Mouse (Mus musculus): Measurements from ENCODE around the gene Cacng1. TPM values are rescaled to one million over a fixed set of nuclear protein-coding genes. Genes with fewer than 3 reads are reported as not detected.

Cacng1 gene
- total and polyA plus RNA-seq, 3 experiments, result 0.04 TPM; not detected in 2

DNA sequence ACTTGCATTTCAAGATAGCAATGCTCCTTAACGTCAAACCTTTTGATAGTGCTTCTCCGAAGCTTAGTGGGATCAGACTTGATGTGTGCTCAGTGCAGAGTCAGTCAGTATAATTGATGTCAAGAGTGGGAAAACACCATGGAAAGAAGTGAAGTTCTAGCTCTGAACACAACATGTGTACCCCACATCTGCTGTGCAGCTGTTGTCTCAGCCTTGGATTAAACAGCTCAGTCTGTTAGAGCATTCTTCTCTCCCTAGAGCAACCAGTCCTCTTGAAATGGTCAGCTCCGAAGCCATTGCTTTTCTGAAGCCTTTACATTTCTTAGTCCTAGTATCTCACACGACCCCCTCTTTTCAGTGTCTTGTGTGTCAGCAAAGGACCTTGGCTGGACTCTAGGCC is 47.3 kb downstream of the Cacng1 start:
- Histone ChIP-seq H3K27me3 (ENCODE audit: insufficient read depth, low read length) (no peaks in the 10 kb centered on the region), H3K36me3 (replicated peaks) (peaks cover 94% of the 10 kb centered on the region), H3K9me3 (replicated peaks) (no peaks in the 10 kb centered on the region), H3K4me3 (ENCODE audit: low read depth, low read length) (no peak overlapping the region), H3K4me1 (ENCODE audit: insufficient read depth, low read depth, low read length) (peaks cover 6% of the 10 kb centered on the region)
- ATAC-seq (ENCODE audit: extremely low read depth, insufficient number of reproducible peaks, low FRiP score, poor library complexity, severe bottlenecking) (no peak), DNase-seq (ENCODE audit: low spot score) (no peak)
- TF ChIP-seq POLR2AphosphoS5 (IDR thresholded peaks at IDR 0.05; ENCODE audit: insufficient replicate concordance, low read depth, low read length) (no peak), GATA2 (IDR thresholded peaks at IDR 0.05; ENCODE audit: borderline replicate concordance, low read depth, low read length) (no peak), CTCF (IDR thresholded peaks at IDR 0.05; ENCODE audit: low read depth, low read length) (no peak), GATA1 (IDR thresholded peaks at IDR 0.05; ENCODE audit: borderline replicate concordance, low read length) (no peak), TAL1 (conservative IDR thresholded peaks at IDR 0.05; ENCODE audit: low read depth, low read length) (no peak)

DNA sequence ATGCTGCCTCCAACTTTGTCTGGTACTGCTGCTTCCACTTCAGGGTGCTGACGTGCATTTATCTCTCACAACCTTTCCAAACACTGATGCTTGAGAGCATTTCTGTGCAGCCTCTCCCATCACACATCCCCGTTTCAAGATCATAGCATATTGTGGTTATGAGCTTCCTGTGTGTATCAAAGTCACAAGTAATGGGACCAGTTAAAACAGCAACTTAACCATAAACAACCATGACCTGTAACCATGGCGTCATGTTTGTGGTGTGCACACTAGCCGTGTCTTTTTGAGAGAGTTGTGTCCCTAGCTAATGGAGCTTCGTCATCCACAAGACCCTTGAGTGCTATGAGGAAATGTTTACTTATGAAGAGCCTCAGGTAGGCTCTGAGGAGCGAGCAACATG is 48.1 kb downstream of the Cacng1 start:
- H3K4me1 ChIP-seq (ENCODE audit: insufficient read depth, low read depth, low read length), result peaks cover 4% of the 10 kb centered on the region
- no peak for DNase-seq (ENCODE audit: low spot score)
- H3K4me3 ChIP-seq (ENCODE audit: low read depth, low read length), result no peak overlapping the region
- no peaks in the 10 kb centered on the region for H3K9me3 ChIP-seq (replicated peaks)
- no peaks in the 10 kb centered on the region for H3K27me3 ChIP-seq (ENCODE audit: insufficient read depth, low read length)
- peaks cover 94% of the 10 kb centered on the region for H3K36me3 ChIP-seq (replicated peaks)
- no peak for ATAC-seq (ENCODE audit: extremely low read depth, insufficient number of reproducible peaks, low FRiP score, poor library complexity, severe bottlenecking)
- TF ChIP-seq GATA1 (IDR thresholded peaks at IDR 0.05; ENCODE audit: borderline replicate concordance, low read length), result no peak
- TF ChIP-seq POLR2AphosphoS5 (IDR thresholded peaks at IDR 0.05; ENCODE audit: insufficient replicate concordance, low read depth, low read length), result no peak
- TF ChIP-seq TAL1 (conservative IDR thresholded peaks at IDR 0.05; ENCODE audit: low read depth, low read length), result no peak
- TF ChIP-seq CTCF (IDR thresholded peaks at IDR 0.05; ENCODE audit: low read depth, low read length), result no peak
- no peak for TF ChIP-seq GATA2 (IDR thresholded peaks at IDR 0.05; ENCODE audit: borderline replicate concordance, low read depth, low read length)

DNA sequence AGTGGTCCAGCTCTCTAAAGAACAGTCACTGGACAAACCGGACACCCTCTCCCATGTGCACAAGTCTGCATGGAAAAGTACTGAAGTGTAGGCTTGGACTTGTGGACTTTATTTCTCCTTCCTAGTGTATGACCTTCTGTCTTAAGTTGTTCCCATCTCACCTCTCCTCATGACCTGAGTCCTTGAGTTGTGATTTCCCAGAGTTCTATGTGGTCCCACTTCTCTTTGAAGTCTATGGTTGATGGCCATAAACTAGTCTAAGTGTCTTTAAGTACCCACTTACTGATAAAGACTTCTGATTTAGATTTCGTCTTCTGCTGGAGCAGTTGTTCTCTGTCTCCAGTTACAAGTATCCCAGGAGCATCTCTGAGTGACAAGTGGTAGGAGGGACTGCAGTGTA is 48.8 kb downstream of the Cacng1 start:
- no peaks in the 10 kb centered on the region for H3K9me3 ChIP-seq (replicated peaks)
- TF ChIP-seq POLR2AphosphoS5 (IDR thresholded peaks at IDR 0.05; ENCODE audit: insufficient replicate concordance, low read depth, low read length) (no peak), CTCF (IDR thresholded peaks at IDR 0.05; ENCODE audit: low read depth, low read length) (no peak), GATA1 (IDR thresholded peaks at IDR 0.05; ENCODE audit: borderline replicate concordance, low read length) (no peak), TAL1 (conservative IDR thresholded peaks at IDR 0.05; ENCODE audit: low read depth, low read length) (no peak), GATA2 (IDR thresholded peaks at IDR 0.05; ENCODE audit: borderline replicate concordance, low read depth, low read length) (no peak)
- no peak for ATAC-seq (ENCODE audit: extremely low read depth, insufficient number of reproducible peaks, low FRiP score, poor library complexity, severe bottlenecking)
- no peaks in the 10 kb centered on the region for H3K27me3 ChIP-seq (ENCODE audit: insufficient read depth, low read length)
- H3K36me3 ChIP-seq (replicated peaks), result peaks cover 94% of the 10 kb centered on the region
- H3K4me1 ChIP-seq (ENCODE audit: insufficient read depth, low read depth, low read length), result peaks cover 4% of the 10 kb centered on the region
- no peak overlapping the region for H3K4me3 ChIP-seq (ENCODE audit: low read depth, low read length)
- no peak for DNase-seq (ENCODE audit: low spot score)

DNA sequence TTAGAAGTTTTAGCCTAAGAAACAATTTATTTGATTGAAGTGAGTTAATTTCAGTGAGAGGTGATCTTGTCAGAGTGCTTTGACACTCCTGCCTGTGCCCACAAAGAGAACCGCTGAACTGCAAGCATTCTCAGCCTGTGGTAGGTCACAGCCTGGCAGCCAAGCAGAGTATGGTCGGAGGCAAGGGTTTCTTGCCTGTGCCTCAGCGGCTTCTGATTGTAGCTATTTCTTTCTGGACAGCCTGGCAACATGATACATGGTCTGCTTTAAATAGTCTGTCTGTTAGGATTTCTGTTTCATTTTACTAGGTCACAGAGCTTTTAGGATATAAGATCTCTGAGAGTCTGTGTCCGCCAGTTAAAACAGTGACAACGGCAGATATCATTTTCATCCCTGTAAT is 53.7 kb downstream of the Cacng1 start:
- no peaks in the 10 kb centered on the region for H3K4me1 ChIP-seq (ENCODE audit: insufficient read depth, low read depth, low read length)
- no peaks in the 10 kb centered on the region for H3K27me3 ChIP-seq (ENCODE audit: insufficient read depth, low read length)
- no peak for DNase-seq (ENCODE audit: low spot score)
- peaks cover 88% of the 10 kb centered on the region for H3K36me3 ChIP-seq (replicated peaks)
- TF ChIP-seq GATA2 (IDR thresholded peaks at IDR 0.05; ENCODE audit: borderline replicate concordance, low read depth, low read length) (no peak), TAL1 (conservative IDR thresholded peaks at IDR 0.05; ENCODE audit: low read depth, low read length) (no peak), POLR2AphosphoS5 (IDR thresholded peaks at IDR 0.05; ENCODE audit: insufficient replicate concordance, low read depth, low read length) (no peak), CTCF (IDR thresholded peaks at IDR 0.05; ENCODE audit: low read depth, low read length) (no peak), GATA1 (IDR thresholded peaks at IDR 0.05; ENCODE audit: borderline replicate concordance, low read length) (no peak)
- no peak for ATAC-seq (ENCODE audit: extremely low read depth, insufficient number of reproducible peaks, low FRiP score, poor library complexity, severe bottlenecking)
- no peaks in the 10 kb centered on the region for H3K9me3 ChIP-seq (replicated peaks)
- no peak overlapping the region for H3K4me3 ChIP-seq (ENCODE audit: low read depth, low read length)

DNA sequence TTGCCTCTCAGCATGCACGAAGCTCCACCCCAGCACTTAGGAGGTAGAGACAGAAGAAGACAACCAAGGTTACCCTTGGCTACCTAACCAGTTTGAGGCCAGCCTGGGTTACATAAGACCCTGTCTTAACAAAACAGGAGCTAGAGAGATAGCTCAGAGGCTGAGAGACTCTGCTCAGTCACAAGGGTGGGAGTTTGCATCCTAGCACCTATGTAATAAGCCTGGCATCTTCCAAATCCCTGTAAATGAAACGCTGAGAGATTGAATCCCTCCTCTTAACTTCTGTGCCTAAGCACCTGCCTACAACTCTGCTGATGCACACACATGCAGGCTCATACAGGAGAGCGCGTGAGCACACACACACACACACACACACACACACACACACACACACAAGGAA is 55.9 kb downstream of the Cacng1 start:
- DNase-seq (ENCODE audit: low spot score) (no peak), ATAC-seq (ENCODE audit: extremely low read depth, insufficient number of reproducible peaks, low FRiP score, poor library complexity, severe bottlenecking) (no peak)
- H3K9me3 ChIP-seq (replicated peaks), result no peaks in the 10 kb centered on the region
- TF ChIP-seq GATA1 (IDR thresholded peaks at IDR 0.05; ENCODE audit: borderline replicate concordance, low read length) (no peak), POLR2AphosphoS5 (IDR thresholded peaks at IDR 0.05; ENCODE audit: insufficient replicate concordance, low read depth, low read length) (no peak), GATA2 (IDR thresholded peaks at IDR 0.05; ENCODE audit: borderline replicate concordance, low read depth, low read length) (no peak), CTCF (IDR thresholded peaks at IDR 0.05; ENCODE audit: low read depth, low read length) (no peak), TAL1 (conservative IDR thresholded peaks at IDR 0.05; ENCODE audit: low read depth, low read length) (no peak)
- no peaks in the 10 kb centered on the region for H3K4me1 ChIP-seq (ENCODE audit: insufficient read depth, low read depth, low read length)
- H3K27me3 ChIP-seq (ENCODE audit: insufficient read depth, low read length), result no peaks in the 10 kb centered on the region
- H3K4me3 ChIP-seq (ENCODE audit: low read depth, low read length), result no peak overlapping the region
- H3K36me3 ChIP-seq (replicated peaks), result peaks cover 89% of the 10 kb centered on the region

DNA sequence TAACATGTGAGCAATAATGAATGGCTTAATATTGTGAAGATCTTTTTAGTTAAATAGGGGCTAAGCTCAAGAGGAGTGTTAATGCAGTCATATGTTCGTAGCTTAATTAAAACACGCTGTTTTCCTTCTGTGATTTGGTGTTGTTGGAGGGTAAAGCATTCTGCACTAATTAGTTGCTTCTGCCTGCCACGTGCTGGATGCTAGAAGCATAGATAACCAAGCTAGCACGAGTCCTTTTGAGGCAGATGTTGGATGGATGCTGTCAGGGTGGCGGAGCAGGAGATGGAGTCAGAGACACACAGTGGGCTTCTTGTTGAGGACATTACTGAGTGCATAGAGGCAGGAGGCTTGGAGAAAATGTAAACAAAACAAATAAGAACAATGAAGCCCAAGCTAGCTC is 59.2 kb downstream of the Cacng1 start:
- Histone ChIP-seq H3K27me3 (ENCODE audit: insufficient read depth, low read length) (no peaks in the 10 kb centered on the region), H3K9me3 (replicated peaks) (no peaks in the 10 kb centered on the region), H3K4me3 (ENCODE audit: low read depth, low read length) (no peak overlapping the region), H3K36me3 (replicated peaks) (peaks cover 83% of the 10 kb centered on the region), H3K4me1 (ENCODE audit: insufficient read depth, low read depth, low read length) (no peaks in the 10 kb centered on the region)
- TF ChIP-seq POLR2AphosphoS5 (IDR thresholded peaks at IDR 0.05; ENCODE audit: insufficient replicate concordance, low read depth, low read length), result no peak
- TF ChIP-seq TAL1 (conservative IDR thresholded peaks at IDR 0.05; ENCODE audit: low read depth, low read length), result no peak
- TF ChIP-seq GATA2 (IDR thresholded peaks at IDR 0.05; ENCODE audit: borderline replicate concordance, low read depth, low read length), result no peak
- TF ChIP-seq GATA1 (IDR thresholded peaks at IDR 0.05; ENCODE audit: borderline replicate concordance, low read length), result no peak
- TF ChIP-seq CTCF (IDR thresholded peaks at IDR 0.05; ENCODE audit: low read depth, low read length), result no peak
- ATAC-seq (ENCODE audit: extremely low read depth, insufficient number of reproducible peaks, low FRiP score, poor library complexity, severe bottlenecking) (no peak), DNase-seq (ENCODE audit: low spot score) (no peak)

Data from G1E (cell line).